Mouse (Mus musculus): ENCODE results near the gene Rac3. TPM values are rescaled to one million over a fixed set of nuclear protein-coding genes. Genes with fewer than 3 reads are reported as not detected.
A peak's percentile ranks its signal among the peaks of the same experiment; 100 is the strongest.

Rac3 gene
- total and polyA plus RNA-seq, 2 experiments from 2014 or later, result 639 to 698 TPM

DNA sequence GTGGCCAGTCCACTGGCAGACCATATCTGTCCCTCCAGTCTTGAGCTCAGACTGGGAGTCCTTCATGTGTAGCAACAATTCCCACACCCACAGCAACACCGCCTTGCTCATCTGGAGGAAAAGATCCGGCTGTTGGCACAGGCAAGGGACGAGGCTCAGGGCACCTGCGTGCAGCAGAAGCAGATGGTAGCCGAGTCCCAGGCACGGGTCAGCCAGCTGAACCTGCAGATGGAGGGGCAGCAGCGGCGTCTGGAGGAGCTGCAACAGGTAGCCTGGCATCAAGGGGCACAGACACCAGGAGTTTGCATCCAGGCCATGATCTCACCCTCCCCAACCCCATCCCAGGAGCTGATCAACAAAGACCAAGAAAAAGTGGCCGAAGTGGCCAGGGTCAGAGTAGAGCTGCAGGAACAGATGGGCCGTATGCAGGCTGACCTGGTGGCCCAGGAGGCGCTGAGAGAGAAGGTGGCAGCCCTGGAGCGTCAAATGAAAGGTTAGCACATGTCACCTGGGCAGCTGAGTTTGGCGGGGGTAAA is 1.4 kb upstream of the Rac3 start:
- Histone ChIP-seq H3K9me3 (ENCODE audit: low read length) (no peaks in the 10 kb centered on the region), H3K4me2 (ENCODE audit: low read depth, low read length) (0 out of 2 replicates have a peak overlapping the region, but pooled peaks have one; percentile 85), H3K27ac (no peak overlapping the region), H3K4me1 (ENCODE audit: insufficient read depth, low read length) (0 out of 2 replicates have a peak, but pooled peaks cover 2% of the 10 kb centered on the region), H3K27me3 (ENCODE audit: insufficient read depth, low read length) (no peaks in the 10 kb centered on the region), H3K36me3 (ENCODE audit: insufficient read depth, low read length) (peaks cover 5% of the 10 kb centered on the region; the same call in 1 of the 2 replicates), H3K4me3 (ENCODE audit: low read length) (no peak overlapping the region), H3K9ac (replicated peaks; ENCODE audit: low read length) (no peak overlapping the region)
- TF ChIP-seq CTCF (IDR thresholded peaks at IDR 0.05; ENCODE audit: low read depth), result no peak
- DNase-seq (ENCODE audit: low spot score), result no peak
- no peak for ATAC-seq
- 88% methylated on average over 13 of the region's 13 CpGs for WGBS

DNA sequence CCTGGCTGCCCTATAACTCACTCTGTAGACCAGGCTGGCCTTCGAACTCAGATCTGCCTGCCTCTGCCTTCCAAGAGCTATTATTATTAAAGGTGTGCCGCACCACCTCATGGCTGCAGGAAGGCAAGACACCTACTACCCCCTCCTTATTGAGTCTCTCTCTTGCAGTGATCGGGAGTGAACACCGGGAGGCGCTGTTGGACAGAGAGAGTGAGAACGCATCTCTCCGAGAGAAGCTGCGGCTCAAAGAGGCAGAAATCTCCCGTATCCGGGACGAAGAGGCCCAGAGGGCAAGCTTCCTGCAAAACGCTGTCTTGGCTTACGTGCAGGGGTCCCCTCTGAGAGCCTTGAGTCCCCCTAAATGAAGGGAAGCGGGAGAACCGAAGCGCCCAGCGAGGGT is 820 bp upstream of the Rac3 start:
- Histone ChIP-seq H3K4me2 (ENCODE audit: low read depth, low read length) (peak overlapping the region; percentile 85), H3K9me3 (ENCODE audit: low read length) (no peaks in the 10 kb centered on the region), H3K36me3 (ENCODE audit: insufficient read depth, low read length) (peaks cover 5% of the 10 kb centered on the region; the same call in 1 of the 2 replicates), H3K9ac (replicated peaks; ENCODE audit: low read length) (peak overlapping the region; percentile 87), H3K4me1 (ENCODE audit: insufficient read depth, low read length) (0 out of 2 replicates have a peak, but pooled peaks cover 2% of the 10 kb centered on the region), H3K4me3 (ENCODE audit: low read length) (peak overlapping the region; percentile 62), H3K27ac (peak overlapping the region; percentile 62), H3K27me3 (ENCODE audit: insufficient read depth, low read length) (no peaks in the 10 kb centered on the region)
- 7% methylated on average over 17 of the region's 17 CpGs for WGBS
- TF ChIP-seq CTCF (IDR thresholded peaks at IDR 0.05; ENCODE audit: low read depth), result peak; percentile 95
- DNase-seq (ENCODE audit: low spot score) (peak; percentile 94), ATAC-seq (peak; percentile 55)

DNA sequence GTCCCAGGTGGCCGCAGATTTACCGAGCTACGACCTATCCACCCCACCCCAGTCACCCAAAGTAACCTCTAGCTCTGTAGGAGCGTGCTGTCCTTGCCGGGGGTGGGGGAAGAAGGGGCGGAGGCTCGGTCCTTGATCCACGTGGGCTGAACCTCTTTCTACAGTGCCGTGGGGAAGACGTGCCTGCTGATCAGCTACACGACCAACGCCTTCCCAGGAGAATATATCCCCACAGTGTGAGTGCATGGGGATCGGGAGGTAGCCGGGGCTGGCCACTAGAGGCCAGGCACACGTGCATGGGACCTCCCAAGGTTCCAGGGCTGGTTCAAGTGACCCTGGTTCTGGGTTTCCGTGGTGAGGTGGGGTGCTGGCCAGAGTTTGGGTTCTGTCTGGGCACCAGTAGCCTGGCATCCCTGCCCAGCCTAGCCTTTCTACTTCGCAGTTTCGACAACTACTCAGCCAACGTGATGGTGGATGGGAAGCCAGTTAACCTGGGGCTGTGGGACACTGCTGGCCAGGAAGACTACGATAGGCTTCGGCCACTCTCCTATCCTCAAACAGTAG is 879 bp downstream of the Rac3 start:
- H3K9me3 ChIP-seq (ENCODE audit: low read length), result no peaks in the 10 kb centered on the region
- TF ChIP-seq CTCF (IDR thresholded peaks at IDR 0.05; ENCODE audit: low read depth), result peak; percentile 30; the same call in 1 of the 2 replicates
- WGBS, result 21% methylated on average over 21 of the region's 21 CpGs
- peak overlapping the region; percentile 62 for H3K27ac ChIP-seq
- ATAC-seq (no peak; the same call in none of the 2 replicates), DNase-seq (ENCODE audit: low spot score) (no peak)
- peak overlapping the region; percentile 87 for H3K9ac ChIP-seq (replicated peaks; ENCODE audit: low read length)
- peaks cover 6% of the 10 kb centered on the region; the same call in 1 of the 2 replicates for H3K4me1 ChIP-seq (ENCODE audit: insufficient read depth, low read length)
- H3K4me2 ChIP-seq (ENCODE audit: low read depth, low read length), result peak overlapping the region; percentile 85
- H3K4me3 ChIP-seq (ENCODE audit: low read length), result peak overlapping the region; percentile 62
- no peaks in the 10 kb centered on the region for H3K27me3 ChIP-seq (ENCODE audit: insufficient read depth, low read length)
- peaks cover 5% of the 10 kb centered on the region; the same call in 1 of the 2 replicates for H3K36me3 ChIP-seq (ENCODE audit: insufficient read depth, low read length)

DNA sequence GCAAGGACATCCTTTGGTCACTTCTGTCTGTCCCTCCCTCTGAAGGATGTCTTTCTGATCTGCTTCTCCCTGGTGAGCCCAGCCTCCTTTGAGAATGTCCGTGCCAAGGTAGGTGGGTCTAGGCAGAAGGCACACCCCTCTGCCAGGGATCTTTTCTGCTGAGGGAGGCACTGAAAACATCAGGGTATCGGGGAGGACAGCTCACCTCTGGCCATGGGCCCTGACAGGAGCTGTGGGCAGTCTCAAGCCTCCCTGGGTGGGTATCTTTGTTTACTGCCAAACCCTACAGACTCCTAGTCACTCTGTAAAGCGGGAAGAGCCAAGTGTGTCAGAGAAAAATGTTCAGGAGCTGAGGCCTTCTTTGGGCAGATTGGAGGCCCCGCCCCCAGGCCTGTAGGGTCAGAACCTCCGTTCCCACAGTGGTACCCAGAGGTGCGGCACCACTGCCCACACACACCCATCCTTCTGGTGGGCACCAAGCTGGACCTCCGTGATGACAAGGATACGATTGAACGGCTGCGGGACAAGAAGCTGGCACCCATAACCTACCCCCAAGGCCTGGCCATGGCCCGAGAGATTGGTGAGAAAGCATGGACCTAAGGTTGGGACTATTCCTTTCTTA is 1.6 kb downstream of the Rac3 start:
- no peak for TF ChIP-seq CTCF (IDR thresholded peaks at IDR 0.05; ENCODE audit: low read depth)
- Histone ChIP-seq H3K27me3 (ENCODE audit: insufficient read depth, low read length) (no peaks in the 10 kb centered on the region), H3K4me2 (ENCODE audit: low read depth, low read length) (peak overlapping the region; percentile 85), H3K36me3 (ENCODE audit: insufficient read depth, low read length) (0 out of 2 replicates have a peak, but pooled peaks cover 5% of the 10 kb centered on the region), H3K9me3 (ENCODE audit: low read length) (no peaks in the 10 kb centered on the region), H3K4me3 (ENCODE audit: low read length) (peak overlapping the region; percentile 62), H3K27ac (no peak overlapping the region), H3K4me1 (ENCODE audit: insufficient read depth, low read length) (peaks cover 6% of the 10 kb centered on the region; the same call in 1 of the 2 replicates), H3K9ac (replicated peaks; ENCODE audit: low read length) (peak overlapping the region; percentile 87; the same call in 1 of the 2 replicates)
- ATAC-seq (no peak), DNase-seq (ENCODE audit: low spot score) (no peak)
- 84% methylated on average over 11 of the region's 11 CpGs for WGBS

DNA sequence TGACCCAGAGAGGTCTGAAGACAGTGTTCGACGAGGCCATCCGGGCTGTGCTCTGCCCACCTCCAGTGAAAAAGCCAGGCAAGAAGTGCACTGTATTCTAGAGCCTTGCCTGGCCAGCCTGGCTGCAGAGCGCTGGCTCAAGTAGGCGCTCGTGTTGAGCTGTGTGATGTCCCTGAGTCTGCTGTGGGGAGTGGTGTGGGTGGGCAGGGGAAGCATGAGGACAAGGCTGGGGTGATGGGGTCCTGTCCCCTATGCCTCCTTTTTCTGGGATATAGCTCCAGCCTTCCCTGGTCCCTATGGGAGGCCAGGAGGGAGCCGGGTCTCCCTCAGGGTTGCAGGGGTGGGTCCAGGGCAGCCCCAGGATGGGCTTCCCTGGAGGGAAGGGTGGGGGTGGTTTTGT is 2.2 kb downstream of the Rac3 start:
- no peak for TF ChIP-seq CTCF (IDR thresholded peaks at IDR 0.05; ENCODE audit: low read depth)
- Histone ChIP-seq H3K36me3 (ENCODE audit: insufficient read depth, low read length) (0 out of 2 replicates have a peak, but pooled peaks cover 4% of the 10 kb centered on the region), H3K4me3 (ENCODE audit: low read length) (no peak overlapping the region), H3K27me3 (ENCODE audit: insufficient read depth, low read length) (no peaks in the 10 kb centered on the region), H3K27ac (no peak overlapping the region), H3K4me2 (ENCODE audit: low read depth, low read length) (no peak overlapping the region), H3K9ac (replicated peaks; ENCODE audit: low read length) (no peak overlapping the region), H3K9me3 (ENCODE audit: low read length) (no peaks in the 10 kb centered on the region), H3K4me1 (ENCODE audit: insufficient read depth, low read length) (peaks cover 6% of the 10 kb centered on the region; the same call in 1 of the 2 replicates)
- 81% methylated on average over 7 of the region's 7 CpGs for WGBS
- no peak for DNase-seq (ENCODE audit: low spot score)
- ATAC-seq, result no peak

DNA sequence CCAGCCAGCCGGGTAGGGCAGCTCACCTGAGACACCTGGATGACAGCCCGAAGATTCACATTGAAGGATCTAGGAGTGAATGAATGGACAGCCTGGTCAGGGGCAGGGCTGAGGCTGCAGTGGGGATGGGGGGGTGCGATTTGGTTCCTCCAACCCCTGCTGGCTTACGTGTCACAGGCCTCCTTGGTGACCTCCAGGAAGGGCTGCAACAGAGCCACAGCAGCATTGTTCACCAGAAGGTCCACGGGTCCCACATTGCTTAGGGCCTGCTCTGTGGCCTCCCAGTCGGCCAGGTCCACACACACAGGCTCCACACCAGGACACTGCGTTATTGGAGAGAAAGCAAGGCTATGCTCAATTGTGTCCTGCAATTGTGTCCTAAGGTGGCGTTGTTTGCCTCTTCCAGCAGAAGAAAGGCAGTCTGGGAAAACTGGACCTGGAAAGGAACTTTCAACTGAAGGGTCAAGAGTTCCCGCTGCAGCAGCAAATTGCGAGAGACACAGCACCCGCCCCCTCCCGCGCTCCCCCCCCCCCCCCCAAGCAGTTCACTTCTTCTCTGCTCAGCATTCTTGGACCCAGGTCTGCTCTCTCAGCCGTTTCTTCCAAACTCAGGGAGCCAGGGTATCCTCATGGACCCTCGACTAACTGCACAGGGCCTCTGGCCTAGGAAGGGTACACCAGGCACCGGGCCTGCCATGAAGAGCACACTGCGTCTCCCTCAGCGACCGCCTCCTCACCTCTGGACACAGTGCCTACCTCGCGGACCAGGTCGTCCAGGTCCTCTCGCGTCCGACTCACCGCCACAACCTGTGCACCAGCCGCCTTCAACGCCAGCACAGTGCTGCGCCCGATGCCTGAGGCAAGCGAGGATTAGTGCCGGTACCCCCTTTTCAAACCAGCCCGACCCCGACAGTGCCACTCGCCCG is 5.2 kb downstream of the Rac3 start:
- Histone ChIP-seq H3K36me3 (ENCODE audit: insufficient read depth, low read length) (no peaks in the 10 kb centered on the region), H3K27me3 (ENCODE audit: insufficient read depth, low read length) (no peaks in the 10 kb centered on the region), H3K27ac (peak overlapping the region; percentile 32; the same call in 1 of the 2 replicates), H3K4me2 (ENCODE audit: low read depth, low read length) (peak overlapping the region; percentile 78), H3K4me1 (ENCODE audit: insufficient read depth, low read length) (peaks cover 6% of the 10 kb centered on the region; the same call in 1 of the 2 replicates), H3K9ac (replicated peaks; ENCODE audit: low read length) (peak overlapping the region; percentile 57), H3K9me3 (ENCODE audit: low read length) (no peaks in the 10 kb centered on the region), H3K4me3 (ENCODE audit: low read length) (peak overlapping the region; percentile 49)
- no peak for TF ChIP-seq CTCF (IDR thresholded peaks at IDR 0.05; ENCODE audit: low read depth)
- 18% methylated on average over 35 of the region's 36 CpGs for WGBS
- DNase-seq (ENCODE audit: low spot score) (no peak), ATAC-seq (peak; percentile 35)

Measured in hindbrain, postnatal 0 days (tissue).